Mouse (Mus musculus) brain, embryonic 18.5 days (tissue): ENCODE measurements around the gene Snx30.

ENCODE experiments used
- DNase-seq: peaks from one replicate; pipeline ENCODE4 v3.0.0-alpha.2; 2012; ENCODE audit warnings: low read depth, low spot score

Snx30 gene

GRCm38 (mm10) chr4:59794116-59794515, 11.5 kb upstream of the Snx30 start:
- DNase-seq = no peak

- DNase-seq = no peak
These were observed 9.7 kb upstream of the Snx30 start for GRCm38 (mm10) chr4:59795788-59796455.

- no peak for DNase-seq
These were observed 5.5 kb upstream of the Snx30 start for GRCm38 (mm10) chr4:59800181-59800580.

GRCm38 (mm10) chr4:59801489-59801888, 4.2 kb upstream of the Snx30 start, which contains the start of gene Inip:
TSS of gene Inip (minus strand) at chr4:59801589.
- DNase-seq = no peak

- no peak for DNase-seq
These were observed 3.5 kb upstream of the Snx30 start for GRCm38 (mm10) chr4:59802107-59802506.

GRCm38 (mm10) chr4:59802792-59803191, 2.8 kb upstream of the Snx30 start:
- DNase-seq = no peak

- DNase-seq = no peak
These were observed 2.3 kb upstream of the Snx30 start for GRCm38 (mm10) chr4:59803358-59803757.

- no peak for DNase-seq
These were observed 886 bp upstream of the Snx30 start for GRCm38 (mm10) chr4:59804754-59805153.

- DNase-seq = no peak
These were observed 583 bp downstream of the Snx30 start for GRCm38 (mm10) chr4:59805968-59806878.

- DNase-seq = no peak
These were observed 1.2 kb downstream of the Snx30 start for GRCm38 (mm10) chr4:59806879-59807195.

GRCm38 (mm10) chr4:59807521-59807920, 1.9 kb downstream of the Snx30 start:
- DNase-seq = no peak

GRCm38 (mm10) chr4:59808396-59808795, 2.8 kb downstream of the Snx30 start:
- DNase-seq = no peak

GRCm38 (mm10) chr4:59814094-59814493, 8.5 kb downstream of the Snx30 start:
- DNase-seq = no peak

- DNase-seq = no peak
These were observed 9.6 kb downstream of the Snx30 start for GRCm38 (mm10) chr4:59815121-59815810.

- DNase-seq = no peak
These were observed 10.4 kb downstream of the Snx30 start for GRCm38 (mm10) chr4:59816016-59816415.

GRCm38 (mm10) chr4:59816477-59816876, 10.8 kb downstream of the Snx30 start:
- DNase-seq = no peak

GRCm38 (mm10) chr4:59817790-59818189, 12.2 kb downstream of the Snx30 start:
- DNase-seq = no peak

- no peak for DNase-seq
These were observed 12.9 kb downstream of the Snx30 start for GRCm38 (mm10) chr4:59818498-59818897.

- no peak for DNase-seq
These were observed 13.4 kb downstream of the Snx30 start for GRCm38 (mm10) chr4:59819054-59819472.

- no peak for DNase-seq
These were observed 13.9 kb downstream of the Snx30 start for GRCm38 (mm10) chr4:59819477-59820022.

GRCm38 (mm10) chr4:59821516-59821915, 15.9 kb downstream of the Snx30 start:
- DNase-seq = no peak

- no peak for DNase-seq
These were observed 16.5 kb downstream of the Snx30 start for GRCm38 (mm10) chr4:59822119-59822518.
